Mouse (Mus musculus) ES-E14 (cell line): ENCODE data around the gene Tmem135.

Experiments
- HCFC1 ChIP-seq: IDR thresholded peaks from 2 replicates; pipeline ENCODE4 v1.6.1; 2012; ENCODE audit warnings: low read length, inconsistent platforms, borderline replicate concordance; ENCODE audit not compliant: insufficient read depth
- ZNF384 ChIP-seq: IDR thresholded peaks from 2 replicates; pipeline ENCODE4 v1.6.1; 2012; ENCODE audit warnings: low read depth, low read length, inconsistent platforms

- TF ChIP-seq ZNF384 (no peak), HCFC1 (no peak)
Observed at GRCm38 (mm10) chr7:89437589-89437988, 33.6 kb upstream of the Tmem135 start.
